ENCODE assay signal across 8 mouse cellular contexts in genomic region chr3:88527565-88527964, GRCm38 (mm10). TPM values are rescaled to one million over a fixed set of nuclear protein-coding genes. Genes with fewer than 3 reads are reported as not detected.
DNase-seq lines count a peak whose midpoint lies in the region; ATAC-seq and TF ChIP-seq lines count a peak whose summit lies in the region.

No protein-coding gene starts in this region.

- no peak for TF ChIP-seq POLR2A in limb, embryonic 14.5 days (IDR thresholded peaks at IDR 0.05; ENCODE audit: borderline replicate concordance, extremely low read depth, insufficient read depth, insufficient read length)

- H3K4me1 ChIP-seq in neural tube, embryonic 11.5 days (ENCODE audit: control insufficient read depth, insufficient read depth, low read length) = peaks cover 21% of the 10 kb centered on the region
- peaks cover 22% of the 10 kb centered on the region for H3K4me1 ChIP-seq in limb, embryonic 14.5 days (ENCODE audit: control insufficient read depth, insufficient read depth, low read length)
- H3K4me1 ChIP-seq in stomach, embryonic 16.5 days (ENCODE audit: control insufficient read depth, insufficient read depth, low read length) = peaks cover 37% of the 10 kb centered on the region

- H3K4me2 ChIP-seq in neural tube, embryonic 11.5 days (ENCODE audit: low read depth) = peak overlapping the region; percentile 19
- no peak overlapping the region for H3K4me2 ChIP-seq in limb, embryonic 14.5 days (replicated peaks; ENCODE audit: low read depth, low read length, severe bottlenecking)
- H3K4me2 ChIP-seq in stomach, embryonic 16.5 days (ENCODE audit: low read depth, low read length) = 0 out of 2 replicates have a peak overlapping the region, but pooled peaks have one; percentile 9

- ATAC-seq in neural tube, embryonic 11.5 days (ENCODE audit: insufficient read depth, low FRiP score, low TSS enrichment) = no peak
- ATAC-seq in limb, embryonic 14.5 days (ENCODE audit: low FRiP score, low read depth) = no peak
- no peak for ATAC-seq in stomach, embryonic 16.5 days (ENCODE audit: insufficient read depth, low FRiP score)

- intact Hi-C loops in gastrocnemius, adult 2 months (cut with DNase I) = loop anchor here (5.0 kb wide), 1 partner anchor 120 kb away; no protein-coding TSS in a partner anchor

- H3K27me3 ChIP-seq in neural tube, embryonic 11.5 days (ENCODE audit: control insufficient read depth, insufficient read depth, low read length) = no peaks in the 10 kb centered on the region
- no peaks in the 10 kb centered on the region for H3K27me3 ChIP-seq in limb, embryonic 14.5 days (ENCODE audit: control insufficient read depth, insufficient read depth, low read length)
- H3K27me3 ChIP-seq in stomach, embryonic 16.5 days (ENCODE audit: control insufficient read depth, insufficient read depth, low read length) = no peaks in the 10 kb centered on the region

- H3K9me3 ChIP-seq in neural tube, embryonic 11.5 days (ENCODE audit: control insufficient read depth, low read length) = no peaks in the 10 kb centered on the region
- H3K9me3 ChIP-seq in limb, embryonic 14.5 days (ENCODE audit: control insufficient read depth, low read length) = no peaks in the 10 kb centered on the region
- no peaks in the 10 kb centered on the region for H3K9me3 ChIP-seq in stomach, embryonic 16.5 days (replicated peaks; ENCODE audit: control insufficient read depth, low read length)

- H3K4me3 ChIP-seq in gastrocnemius, adult 2 months = no peak overlapping the region
- H3K4me3 ChIP-seq in neural tube, embryonic 11.5 days (ENCODE audit: low read depth, low read length) = no peak overlapping the region
- no peak overlapping the region for H3K4me3 ChIP-seq in limb, embryonic 14.5 days (replicated peaks; ENCODE audit: low read length)
- H3K4me3 ChIP-seq in stomach, embryonic 16.5 days (replicated peaks; ENCODE audit: low read length) = no peak overlapping the region

- DNase-seq in gastrocnemius, adult 2 months = peak; percentile 57
- DNase-seq in gastrocnemius, adult 18-20 months (ENCODE audit: low spot score) = no peak
- no peak for DNase-seq in neural tube, embryonic 11.5 days (ENCODE audit: low spot score)
- DNase-seq in neural tube, embryonic 10.5 days (ENCODE audit: extremely low spot score, low spot score) = no peak
- no peak for DNase-seq in limb, embryonic 14.5 days (ENCODE audit: low spot score)
- no peak for DNase-seq in ovary, postnatal 10 days (ENCODE audit: low spot score)
- DNase-seq in right cerebral cortex, postnatal 4 days = no peak

- peak overlapping the region; percentile 53 for H3K27ac ChIP-seq in gastrocnemius, adult 2 months
- H3K27ac ChIP-seq in neural tube, embryonic 11.5 days (ENCODE audit: low read depth, low read length) = peak overlapping the region; percentile 3; the same call in 1 of the 2 replicates
- H3K27ac ChIP-seq in limb, embryonic 14.5 days (replicated peaks; ENCODE audit: low read depth, low read length) = 0 out of 2 replicates have a peak overlapping the region, but pooled peaks have one; percentile 29
- peak overlapping the region; percentile 37 for H3K27ac ChIP-seq in stomach, embryonic 16.5 days (ENCODE audit: low read length)

- H3K36me3 ChIP-seq in neural tube, embryonic 11.5 days (ENCODE audit: control insufficient read depth, insufficient read depth, low read length) = peaks cover 2% of the 10 kb centered on the region; the same call in 1 of the 2 replicates
- peaks cover 26% of the 10 kb centered on the region for H3K36me3 ChIP-seq in limb, embryonic 14.5 days (ENCODE audit: control insufficient read depth, insufficient read depth, low read length)
- peaks cover 6% of the 10 kb centered on the region; the same call in 1 of the 2 replicates for H3K36me3 ChIP-seq in stomach, embryonic 16.5 days (ENCODE audit: control insufficient read depth, insufficient read depth, low read length)

- no peak for TF ChIP-seq CTCF in gastrocnemius, adult 2 months (IDR thresholded peaks at IDR 0.05)

- peak overlapping the region; percentile 0 for H3K9ac ChIP-seq in neural tube, embryonic 11.5 days (ENCODE audit: low read length)
- H3K9ac ChIP-seq in limb, embryonic 14.5 days (ENCODE audit: low read depth, low read length, severe bottlenecking) = no peak overlapping the region
- H3K9ac ChIP-seq in stomach, embryonic 16.5 days (ENCODE audit: low read length) = peak overlapping the region; percentile 61

- WGBS in neural tube, embryonic 11.5 days = 19% methylated on average over 8 of the region's 8 CpGs
- WGBS in limb, embryonic 14.5 days = 33% methylated on average over 8 of the region's 8 CpGs
- WGBS in stomach, embryonic 16.5 days = 49% methylated on average over 8 of the region's 8 CpGs

RNA-seq across cellular contexts. Expression of gene Mex3a, which starts 4.6 kb away (rescaled TPM):
- total RNA-seq in gastrocnemius, adult 2 months (2021) = under 1 TPM; 0.15 to 0.20 TPM
- total RNA-seq in gastrocnemius, adult 18-20 months (2021) = under 1 TPM; 0.17 to 0.18 TPM
- 42.0 and 43.6 TPM in 2 replicates for polyA plus RNA-seq in neural tube, embryonic 11.5 days (2014; fragmentation: Nextera tagmentation; extraction: Ambion mirVana)
- 49.3 and 60.8 TPM in 2 replicates for polyA plus RNA-seq in limb, embryonic 14.5 days (2012; rRNA removed)
- 26.7 and 33.1 TPM in 2 replicates for polyA plus RNA-seq in limb, embryonic 14.5 days (2014; fragmentation: Nextera tagmentation; extraction: Ambion mirVana)
- 9.9 and 11.4 TPM in 2 replicates for polyA plus RNA-seq in stomach, embryonic 16.5 days (2015; fragmentation: Nextera tagmentation; extraction: Ambion mirVana)

RNA-seq across cellular contexts. Expression of gene Lmna, which starts 17.8 kb away (rescaled TPM):
- 10 to 100 TPM; 67.5 to 82.5 TPM for total RNA-seq in gastrocnemius, adult 2 months (2021)
- total RNA-seq in gastrocnemius, adult 18-20 months (2021) = 10 to 100 TPM; 68.3 to 89.6 TPM
- 16.1 and 17.4 TPM in 2 replicates for polyA plus RNA-seq in neural tube, embryonic 11.5 days (2014; fragmentation: Nextera tagmentation; extraction: Ambion mirVana)
- 238 and 364 TPM in 2 replicates for polyA plus RNA-seq in limb, embryonic 14.5 days (2012; rRNA removed)
- polyA plus RNA-seq in limb, embryonic 14.5 days (2014; fragmentation: Nextera tagmentation; extraction: Ambion mirVana) = 378 and 402 TPM in 2 replicates
- polyA plus RNA-seq in stomach, embryonic 16.5 days (2015; fragmentation: Nextera tagmentation; extraction: Ambion mirVana) = 266 and 298 TPM in 2 replicates

RNA-seq across cellular contexts. Expression of gene Rab25, which starts 20.5 kb away (rescaled TPM):
- not detected for total RNA-seq in gastrocnemius, adult 2 months (2021)
- not detected for total RNA-seq in gastrocnemius, adult 18-20 months (2021)
- 0.70 and 0.78 TPM in 2 replicates for polyA plus RNA-seq in neural tube, embryonic 11.5 days (2014; fragmentation: Nextera tagmentation; extraction: Ambion mirVana)
- polyA plus RNA-seq in limb, embryonic 14.5 days (2012; rRNA removed) = 27.0 and 35.0 TPM in 2 replicates
- 52.7 and 70.4 TPM in 2 replicates for polyA plus RNA-seq in limb, embryonic 14.5 days (2014; fragmentation: Nextera tagmentation; extraction: Ambion mirVana)
- 144 and 197 TPM in 2 replicates for polyA plus RNA-seq in stomach, embryonic 16.5 days (2015; fragmentation: Nextera tagmentation; extraction: Ambion mirVana)

RNA-seq across cellular contexts. Expression of gene Lamtor2, which starts 25.3 kb away (rescaled TPM):
- total RNA-seq in gastrocnemius, adult 2 months (2021) = 100 to 1,000 TPM in 1 of 2 experiments, 10 to 100 TPM in 1; 70.9 to 104 TPM
- 10 to 100 TPM; 90.8 to 95.9 TPM for total RNA-seq in gastrocnemius, adult 18-20 months (2021)
- polyA plus RNA-seq in neural tube, embryonic 11.5 days (2014; fragmentation: Nextera tagmentation; extraction: Ambion mirVana) = 82.1 and 98.4 TPM in 2 replicates
- polyA plus RNA-seq in limb, embryonic 14.5 days (2012; rRNA removed) = 92.5 and 117 TPM in 2 replicates
- polyA plus RNA-seq in limb, embryonic 14.5 days (2014; fragmentation: Nextera tagmentation; extraction: Ambion mirVana) = 100 and 103 TPM in 2 replicates
- polyA plus RNA-seq in stomach, embryonic 16.5 days (2015; fragmentation: Nextera tagmentation; extraction: Ambion mirVana) = 188 and 190 TPM in 2 replicates

RNA-seq across cellular contexts. Expression of gene Ubqln4, which starts 26.0 kb away (rescaled TPM):
- 10 to 100 TPM; 78.2 to 90.2 TPM for total RNA-seq in gastrocnemius, adult 2 months (2021)
- total RNA-seq in gastrocnemius, adult 18-20 months (2021) = 10 to 100 TPM; 86.3 to 89.9 TPM
- 80.2 and 84.0 TPM in 2 replicates for polyA plus RNA-seq in neural tube, embryonic 11.5 days (2014; fragmentation: Nextera tagmentation; extraction: Ambion mirVana)
- 90.4 and 112 TPM in 2 replicates for polyA plus RNA-seq in limb, embryonic 14.5 days (2012; rRNA removed)
- polyA plus RNA-seq in limb, embryonic 14.5 days (2014; fragmentation: Nextera tagmentation; extraction: Ambion mirVana) = 52.5 and 57.8 TPM in 2 replicates
- polyA plus RNA-seq in stomach, embryonic 16.5 days (2015; fragmentation: Nextera tagmentation; extraction: Ambion mirVana) = 33.3 and 34.0 TPM in 2 replicates

Comparison
In these comparisons a context has a peak if more than half of its experiments do, and no peak if none do; other contexts are left out.
1. H3K27ac ChIP-seq: peak in every context shown above with its lines; median percentile 53 in gastrocnemius, adult 2 months; 37 in stomach, embryonic 16.5 days; 29 in limb, embryonic 14.5 days; 3 in neural tube, embryonic 11.5 days.
2. RNA of gene Lmna, which starts 17.8 kb away (polyA plus RNA-seq): 238 to 402 TPM in limb, embryonic 14.5 days and 266 to 298 TPM in stomach, embryonic 16.5 days; 16.1 to 17.4 TPM in neural tube, embryonic 11.5 days; every median in the first group is over 10 times any median in the second.
3. RNA of gene Rab25, which starts 20.5 kb away (polyA plus RNA-seq): 144 to 197 TPM in stomach, embryonic 16.5 days and 27.0 to 70.4 TPM in limb, embryonic 14.5 days; 0.70 to 0.78 TPM in neural tube, embryonic 11.5 days; every median in the first group is over 10 times any median in the second.